Mouse (Mus musculus) myocyte (in vitro differentiated cells): ENCODE results near the gene Itpr1.

Source experiments
- E2F4 ChIP-seq: IDR thresholded peaks from one replicate; pipeline ENCODE4 v1.6.1; 2011; ENCODE audit warnings: mild to moderate bottlenecking, control low read depth, moderate library complexity; ENCODE audit not compliant: insufficient read depth
- SRF ChIP-seq: IDR thresholded peaks from one replicate; pipeline ENCODE4 v1.6.1; 2011; ENCODE audit warnings: low read depth; ENCODE audit not compliant: control insufficient read depth, insufficient read length

DNA sequence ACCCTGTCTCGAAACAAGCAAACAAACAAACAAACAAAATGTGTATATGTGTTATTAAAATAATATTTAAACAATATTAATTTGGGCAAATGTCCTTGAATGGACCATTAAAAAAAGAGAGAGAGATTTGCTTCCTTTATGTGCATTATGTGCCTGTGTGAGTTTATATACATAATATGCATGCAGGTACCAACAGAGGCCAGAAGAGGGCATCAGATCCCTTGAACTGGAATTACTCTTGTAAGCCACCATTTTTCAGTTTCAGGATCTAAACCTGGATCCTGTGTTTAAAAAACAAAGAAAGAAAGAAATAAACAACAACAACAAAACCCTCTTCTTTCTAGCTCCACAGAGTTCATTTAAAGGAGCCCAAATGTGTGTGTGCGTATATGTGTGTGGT lies 228.4 kb downstream of the Itpr1 start:
- TF ChIP-seq E2F4 (no peak), SRF (no peak)
